Mouse (Mus musculus) liver, embryonic 14.5 days (tissue): ENCODE measurements around the gene Ddx24.

Experiments
- CTCF ChIP-seq: IDR thresholded peaks from 2 replicates; pipeline ENCODE4 v1.5.1; 2016; ENCODE audit warnings: antibody characterized with exemption, low read depth, control low read depth
- EP300 ChIP-seq: IDR thresholded peaks from 2 replicates; pipeline ENCODE4 v1.6.1; 2016; ENCODE audit warnings: antibody characterized with exemption, low read depth

- no peak for TF ChIP-seq EP300
- no peak for TF ChIP-seq CTCF
Measured at GRCm38 (mm10) chr12:103396751-103397150, 28.9 kb downstream of the Ddx24 start.
